Mouse (Mus musculus): ENCODE data around the gene Dctn1. TPM values are rescaled to one million over a fixed set of nuclear protein-coding genes. Genes with fewer than 3 reads are reported as not detected.

The Dctn1 gene
- polyA plus RNA-seq, 2 experiments: 21.1 to 22.5 TPM

- TF ChIP-seq CTCF (IDR thresholded peaks at IDR 0.05; ENCODE audit: low read depth): no peak
- Histone ChIP-seq H3K9me3 (ENCODE audit: control insufficient read depth, low read length) (no peaks in the 10 kb centered on the region), H3K4me1 (replicated peaks; ENCODE audit: control insufficient read depth in 2 of 2, insufficient read depth in 2 of 2, low read length in 1 of 2) (no peaks in the 10 kb centered on the region), H3K4me3 (ENCODE audit: insufficient read depth in 1 of 2, low read depth in 2 of 2, low read length in 2 of 2) (no peak overlapping the region), H3K4me2 (ENCODE audit: low read depth) (no peak overlapping the region), H3K27ac (no peak overlapping the region), H3K27me3 (ENCODE audit: control insufficient read depth, insufficient read depth, low read length) (no peaks in the 10 kb centered on the region), H3K9ac (replicated peaks) (no peak overlapping the region), H3K36me3 (replicated peaks; ENCODE audit: control insufficient read depth, insufficient read depth, low read depth) (no peaks in the 10 kb centered on the region)
- DNase-seq (ENCODE audit: low read depth in 3 of 3, low spot score in 3 of 3): no peak
- ATAC-seq (ENCODE audit: insufficient read depth): no peak
- 66% methylated on average over 3 of the region's 3 CpGs for WGBS (ENCODE audit: insufficient replicate concordance)
These were observed 40.1 kb downstream of the Dctn1 start for GRCm38 (mm10) chr6:83205851-83206250.

GRCm38 (mm10) chr6:83206321-83206720 is 40.6 kb downstream of the Dctn1 start:
- Histone ChIP-seq H3K9ac (replicated peaks) (no peak overlapping the region), H3K4me2 (ENCODE audit: low read depth) (no peak overlapping the region), H3K27ac (no peak overlapping the region), H3K4me3 (ENCODE audit: insufficient read depth in 1 of 2, low read depth in 2 of 2, low read length in 2 of 2) (no peak overlapping the region), H3K9me3 (ENCODE audit: control insufficient read depth, low read length) (no peaks in the 10 kb centered on the region), H3K27me3 (ENCODE audit: control insufficient read depth, insufficient read depth, low read length) (no peaks in the 10 kb centered on the region), H3K4me1 (replicated peaks; ENCODE audit: control insufficient read depth in 2 of 2, insufficient read depth in 2 of 2, low read length in 1 of 2) (no peaks in the 10 kb centered on the region), H3K36me3 (replicated peaks; ENCODE audit: control insufficient read depth, insufficient read depth, low read depth) (no peaks in the 10 kb centered on the region)
- DNase-seq (ENCODE audit: low read depth in 3 of 3, low spot score in 3 of 3) (no peak), ATAC-seq (ENCODE audit: insufficient read depth) (no peak)
- TF ChIP-seq CTCF (IDR thresholded peaks at IDR 0.05; ENCODE audit: low read depth) (no peak), EP300 (IDR thresholded peaks at IDR 0.05; ENCODE audit: low read depth) (no peak)
- 66% methylated on average over 11 of the region's 11 CpGs for WGBS (ENCODE audit: insufficient replicate concordance)

GRCm38 (mm10) chr6:83207361-83208049 is 41.8 kb downstream of the Dctn1 start:
- ATAC-seq (ENCODE audit: insufficient read depth): no peak
- Histone ChIP-seq H3K27me3 (ENCODE audit: control insufficient read depth, insufficient read depth, low read length) (no peaks in the 10 kb centered on the region), H3K27ac (no peak overlapping the region), H3K4me1 (replicated peaks; ENCODE audit: control insufficient read depth in 2 of 2, insufficient read depth in 2 of 2, low read length in 1 of 2) (no peaks in the 10 kb centered on the region), H3K36me3 (replicated peaks; ENCODE audit: control insufficient read depth, insufficient read depth, low read depth) (no peaks in the 10 kb centered on the region), H3K9me3 (ENCODE audit: control insufficient read depth, low read length) (no peaks in the 10 kb centered on the region), H3K9ac (replicated peaks) (no peak overlapping the region), H3K4me3 (ENCODE audit: insufficient read depth in 1 of 2, low read depth in 2 of 2, low read length in 2 of 2) (no peak overlapping the region), H3K4me2 (ENCODE audit: low read depth) (no peak overlapping the region)
- 45% methylated on average over 9 of the region's 9 CpGs for WGBS (ENCODE audit: insufficient replicate concordance)
- TF ChIP-seq CTCF (IDR thresholded peaks at IDR 0.05; ENCODE audit: low read depth) (no peak), EP300 (IDR thresholded peaks at IDR 0.05; ENCODE audit: low read depth) (no peak)
- no peak for DNase-seq (ENCODE audit: low read depth in 3 of 3, low spot score in 3 of 3)

- Histone ChIP-seq H3K36me3 (replicated peaks; ENCODE audit: control insufficient read depth, insufficient read depth, low read depth) (no peaks in the 10 kb centered on the region), H3K27ac (no peak overlapping the region), H3K4me1 (replicated peaks; ENCODE audit: control insufficient read depth in 2 of 2, insufficient read depth in 2 of 2, low read length in 1 of 2) (no peaks in the 10 kb centered on the region), H3K9ac (replicated peaks) (no peak overlapping the region), H3K4me2 (ENCODE audit: low read depth) (no peak overlapping the region), H3K9me3 (ENCODE audit: control insufficient read depth, low read length) (no peaks in the 10 kb centered on the region), H3K27me3 (ENCODE audit: control insufficient read depth, insufficient read depth, low read length) (no peaks in the 10 kb centered on the region), H3K4me3 (ENCODE audit: insufficient read depth in 1 of 2, low read depth in 2 of 2, low read length in 2 of 2) (no peak overlapping the region)
- DNase-seq (ENCODE audit: low read depth in 3 of 3, low spot score in 3 of 3) (no peak), ATAC-seq (ENCODE audit: insufficient read depth) (no peak)
- 63% methylated on average over 2 of the region's 2 CpGs for WGBS (ENCODE audit: insufficient replicate concordance)
- TF ChIP-seq EP300 (IDR thresholded peaks at IDR 0.05; ENCODE audit: low read depth) (no peak), CTCF (IDR thresholded peaks at IDR 0.05; ENCODE audit: low read depth) (no peak)
These were observed 42.3 kb downstream of the Dctn1 start for GRCm38 (mm10) chr6:83208050-83208400.

GRCm38 (mm10) chr6:83210495-83210894 is 44.8 kb downstream of the Dctn1 start:
- Histone ChIP-seq H3K9me3 (ENCODE audit: control insufficient read depth, low read length) (no peaks in the 10 kb centered on the region), H3K36me3 (replicated peaks; ENCODE audit: control insufficient read depth, insufficient read depth, low read depth) (no peaks in the 10 kb centered on the region), H3K4me2 (ENCODE audit: low read depth) (no peak overlapping the region), H3K9ac (replicated peaks) (no peak overlapping the region), H3K27me3 (ENCODE audit: control insufficient read depth, insufficient read depth, low read length) (no peaks in the 10 kb centered on the region), H3K27ac (no peak overlapping the region), H3K4me1 (replicated peaks; ENCODE audit: control insufficient read depth in 2 of 2, insufficient read depth in 2 of 2, low read length in 1 of 2) (no peaks in the 10 kb centered on the region), H3K4me3 (ENCODE audit: insufficient read depth in 1 of 2, low read depth in 2 of 2, low read length in 2 of 2) (no peak overlapping the region)
- DNase-seq (ENCODE audit: low read depth in 3 of 3, low spot score in 3 of 3) (no peak), ATAC-seq (ENCODE audit: insufficient read depth) (no peak)
- TF ChIP-seq CTCF (IDR thresholded peaks at IDR 0.05; ENCODE audit: low read depth): no peak
- TF ChIP-seq EP300 (IDR thresholded peaks at IDR 0.05; ENCODE audit: low read depth): no peak
- 56% methylated on average over 2 of the region's 2 CpGs for WGBS (ENCODE audit: insufficient replicate concordance)

All from liver, embryonic 14.5 days (tissue).